Mouse (Mus musculus): ENCODE data around the gene Cyp4f18. TPM values are rescaled to one million over a fixed set of nuclear protein-coding genes. Genes with fewer than 3 reads are reported as not detected.

The Cyp4f18 gene
- total RNA-seq, 2 experiments from 2014 or later = not detected

- no peak for DNase-seq (ENCODE audit: low spot score in 2 of 2)
- intact Hi-C loops (cut with DNase I) = no loop called here
Measured at GRCm38 (mm10) chr8:71948624-71949023, 60.8 kb downstream of the Cyp4f18 start.

DNA sequence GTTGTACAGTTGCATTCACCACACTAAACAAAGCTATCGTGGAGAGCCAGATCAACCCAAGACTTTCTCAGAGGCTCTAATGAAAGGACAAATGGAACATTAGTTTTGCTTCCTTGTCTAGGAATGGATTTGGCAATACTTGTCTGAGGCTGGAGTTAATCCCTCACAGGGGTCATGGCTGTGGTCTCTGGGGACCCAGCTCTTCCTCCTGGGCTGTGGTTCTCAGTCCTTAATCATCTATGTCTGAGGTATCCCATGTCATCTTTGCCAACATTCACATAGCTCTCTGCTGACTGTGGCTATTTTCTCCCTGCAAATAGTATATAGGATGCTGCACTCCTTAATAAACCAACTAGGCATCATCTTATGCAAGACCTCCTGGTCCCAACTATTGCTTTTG is 67.7 kb downstream of the Cyp4f18 start:
- intact Hi-C loops (cut with DNase I) = no loop called here

GRCm38 (mm10) chr8:71940293-71941208 is 68.9 kb downstream of the Cyp4f18 start:
- intact Hi-C loops (cut with DNase I) = no loop called here
- DNase-seq (ENCODE audit: low spot score in 2 of 2) = no peak

More for the DNA sequence above, 67.7 kb downstream of the Cyp4f18 start:
- DNase-seq (ENCODE audit: low spot score in 2 of 2) = no peak

Other genes starting within 250 kb of the Cyp4f18 start
- gene Zfp709, start 127.6 kb downstream of the Cyp4f18 start, total RNA-seq (2021) = 10 to 100 TPM in 1 of 2 experiments, 1 to 10 TPM in 1; 8.7 to 13.6 TPM
- gene Zfp882, start 101.0 kb downstream of the Cyp4f18 start, total RNA-seq (2021) = 10 to 100 TPM; 10.5 to 11.9 TPM
- gene Zfp617, start 101.0 kb downstream of the Cyp4f18 start, total RNA-seq (2021) = 10 to 100 TPM; 27.5 to 29.3 TPM
- 10 to 100 TPM; 13.5 to 18.7 TPM for gene Zfp961, start 58.6 kb downstream of the Cyp4f18 start, total RNA-seq (2021)
- not detected for gene Olfr372, start 31.6 kb upstream of the Cyp4f18 start, total RNA-seq (2021)
- not detected for gene Olfr373, start 73.6 kb upstream of the Cyp4f18 start, total RNA-seq (2021)
- gene Olfr374, start 97.4 kb upstream of the Cyp4f18 start, total RNA-seq (2021) = not detected
- 10 to 100 TPM; 24.4 to 28.2 TPM for gene Tpm4, start 125.3 kb upstream of the Cyp4f18 start, total RNA-seq (2021)
- 10 to 100 TPM; 35.0 to 47.6 TPM for gene Rab8a, start 151.6 kb upstream of the Cyp4f18 start, total RNA-seq (2021)
- not detected for gene Hsh2d, start 180.0 kb upstream of the Cyp4f18 start, total RNA-seq (2021)
- gene Cib3, start 203.2 kb upstream of the Cyp4f18 start, total RNA-seq (2021) = not detected
- not detected for gene Gm11034, start 204.0 kb upstream of the Cyp4f18 start, total RNA-seq (2021)
- gene Fam32a, start 210.1 kb upstream of the Cyp4f18 start, total RNA-seq (2021) = 10 to 100 TPM; 57.2 to 59.3 TPM
- 10 to 100 TPM; 75.3 to 84.9 TPM for gene Ap1m1, start 230.4 kb upstream of the Cyp4f18 start, total RNA-seq (2021)

Data from left cerebral cortex, postnatal 36 days (tissue).